ENCODE assay signal across 12 mouse cellular contexts in genomic region chr16:45413497-45413896, GRCm38 (mm10). TPM values are rescaled to one million over a fixed set of nuclear protein-coding genes. Genes with fewer than 3 reads are reported as not detected.
DNase-seq lines count a peak whose midpoint lies in the region; ATAC-seq and TF ChIP-seq lines count a peak whose summit lies in the region.
"Had no signal": no experiment of that assay in that cellular context is flagged by ENCODE, and none has a peak within 500 bp of the region (broad histone marks: within the 10 kb centered on the region; RNA-seq: fewer than 3 reads in every experiment).

No protein-coding gene starts in this region.

- TF ChIP-seq CTCF in lung, adult 2 months (IDR thresholded peaks at IDR 0.05; ENCODE audit: insufficient read depth, low read length): 0 out of 2 replicates have a peak, but pooled peaks have one; percentile 13

- H3K4me1 ChIP-seq in lung, adult 2 months (ENCODE audit: control insufficient read depth, insufficient read depth, low read length): no peaks in the 10 kb centered on the region
- H3K4me1 ChIP-seq: hindbrain, embryonic 15.5 days had no signal

- no peak overlapping the region for H3K4me3 ChIP-seq in lung, adult 2 months (replicated peaks; ENCODE audit: extremely low read depth, low read depth, low read length)
- H3K4me3 ChIP-seq: hindbrain, embryonic 15.5 days had no signal

- TF ChIP-seq POLR2A in lung, adult 2 months (IDR thresholded peaks at IDR 0.05; ENCODE audit: borderline replicate concordance, extremely low read depth, low read depth, low read length): no peak

- no peak for ATAC-seq in granulocyte monocyte progenitor cell, adult 5-6 weeks (replicated peaks; ENCODE audit: poor library complexity, severe bottlenecking)

- peak; percentile 13 for DNase-seq in embryo, embryonic 10 days (ENCODE audit: low spot score)
- no peak for DNase-seq in embryo, embryonic 9.5 days (ENCODE audit: extremely low spot score)
- DNase-seq in lung, adult 2 months: no peak
- no peak for DNase-seq in lung, postnatal 14 days
- peak; percentile 37 for DNase-seq in brain, adult 2 months (ENCODE audit: low read depth, low spot score)
- DNase-seq in retina, postnatal 1 day: peak; percentile 18
- DNase-seq in frontal cortex, postnatal 25 days (ENCODE audit: low spot score in 2 of 2): no peak
- DNase-seq: cerebellum, adult 9-10 months; gastrocnemius, postnatal 25 days; thymus, postnatal 25 days had no signal

RNA-seq across cellular contexts. Expression of gene Cd200, which starts 4.6 kb away (rescaled TPM):
- 207 and 212 TPM in 2 replicates for polyA plus RNA-seq in lung, adult 2 months (2012; rRNA removed)
- not detected in 2 replicates for total RNA-seq in granulocyte monocyte progenitor cell, adult 5-6 weeks (2014; fragmentation: Nextera tagmentation)
- not detected in 2 replicates for total RNA-seq in granulocyte monocyte progenitor cell, adult 5-6 weeks (2017)

Comparison
In these comparisons a context has a peak if more than half of its experiments do, and no peak if none do; other contexts are left out.
1. DNase-seq: peak in embryo, embryonic 10 days (single experiment), brain, adult 2 months (single experiment) and retina, postnatal 1 day (single experiment); none in embryo, embryonic 9.5 days (single experiment), lung, adult 2 months (single experiment), lung, postnatal 14 days (single experiment) and frontal cortex, postnatal 25 days (0 of 2).